Mouse (Mus musculus) embryonic facial prominence, embryonic 12.5 days (tissue): ENCODE measurements around the gene Chchd6. TPM values are rescaled to one million over a fixed set of nuclear protein-coding genes. Genes with fewer than 3 reads are reported as not detected.

ENCODE experiments used
- ATAC-seq: fragments of 200-750 bp; cut with Nextera tagmentation; 2 replicates; pipeline ENCODE4 v1.8.0; 2017; ENCODE audit not compliant: insufficient number of reproducible peaks, insufficient read depth, low FRiP score, low TSS enrichment
- H3K27ac ChIP-seq: fragments of 300-500 bp; sonication (generic); 2 replicates; pipeline ENCODE4 v1.5.1; 2016; ENCODE audit warnings: mild to moderate bottlenecking
- H3K27me3 ChIP-seq: fragments of 300-500 bp; sonication (generic); 2 replicates; pipeline ENCODE4 v1.6.1; 2016; ENCODE audit warnings: mild to moderate bottlenecking, moderate library complexity
- H3K36me3 ChIP-seq: fragments of 300-500 bp; sonication (generic); 2 replicates; pipeline ENCODE4 v1.6.1; 2016; ENCODE audit warnings: mild to moderate bottlenecking
- H3K4me1 ChIP-seq: fragments of 300-500 bp; sonication (generic); 2 replicates; pipeline ENCODE4 v1.6.1; 2016
- H3K4me2 ChIP-seq: fragments of 300-500 bp; sonication (generic); replicated peaks from 2 replicates; pipeline ENCODE4 v1.6.1; 2016; ENCODE audit warnings: mild to moderate bottlenecking, moderate library complexity
- H3K4me3 ChIP-seq: fragments of 300-500 bp; sonication (generic); 2 replicates; pipeline ENCODE4 v1.5.1; 2016; ENCODE audit warnings: mild to moderate bottlenecking
- H3K9ac ChIP-seq: fragments of 300-500 bp; sonication (generic); 2 replicates; pipeline ENCODE4 v1.6.1; 2016; ENCODE audit warnings: mild to moderate bottlenecking, moderate library complexity
- H3K9me3 ChIP-seq: fragments of 300-500 bp; sonication (generic); 2 replicates; pipeline ENCODE4 v1.6.1; 2016; ENCODE audit warnings: mild to moderate bottlenecking, moderate library complexity
- WGBS: fragments of 180-500 bp; shearing (Covaris S2); methylation state at CpG from one replicate; pipeline ENCODE4 v1.1.7; 2016; 5-methylcytosine and 5-hydroxymethylcytosine counted together
- polyA plus RNA-seq: library from polyadenylated mRNA; unstranded; fragments of >200 nt; fragmentation: Nextera tagmentation; extraction: Ambion mirVana; gene quantifications from 2 replicates; pipeline ENCODE4 v1.2.1, GENCODE M21; 2016

The Chchd6 gene
- polyA plus RNA-seq, 1 experiment from 2014 or later, result 55.9 TPM

GRCm38 (mm10) chr6:89498764-89499516 lies 96.5 kb downstream of the Chchd6 start:
- no peaks in the 10 kb centered on the region for H3K36me3 ChIP-seq
- H3K4me2 ChIP-seq, result no peak overlapping the region
- H3K4me1 ChIP-seq, result no peaks in the 10 kb centered on the region
- WGBS, result 56% methylated on average over 6 of the region's 6 CpGs
- no peak overlapping the region for H3K9ac ChIP-seq
- no peak overlapping the region for H3K4me3 ChIP-seq
- H3K27ac ChIP-seq, result no peak overlapping the region
- H3K9me3 ChIP-seq, result no peaks in the 10 kb centered on the region
- ATAC-seq, result no peak
- no peaks in the 10 kb centered on the region for H3K27me3 ChIP-seq

GRCm38 (mm10) chr6:89496916-89497315 lies 98.5 kb downstream of the Chchd6 start:
- no peaks in the 10 kb centered on the region for H3K27me3 ChIP-seq
- H3K4me1 ChIP-seq, result no peaks in the 10 kb centered on the region
- H3K27ac ChIP-seq, result no peak overlapping the region
- no peak for ATAC-seq
- H3K36me3 ChIP-seq, result no peaks in the 10 kb centered on the region
- no peaks in the 10 kb centered on the region for H3K9me3 ChIP-seq
- H3K9ac ChIP-seq, result no peak overlapping the region
- no peak overlapping the region for H3K4me2 ChIP-seq
- 80% methylated on average over 1 of the region's 1 CpGs for WGBS
- no peak overlapping the region for H3K4me3 ChIP-seq

- Histone ChIP-seq H3K27me3 (no peaks in the 10 kb centered on the region), H3K9me3 (no peaks in the 10 kb centered on the region), H3K27ac (no peak overlapping the region), H3K36me3 (no peaks in the 10 kb centered on the region), H3K9ac (no peak overlapping the region), H3K4me1 (no peaks in the 10 kb centered on the region), H3K4me2 (no peak overlapping the region), H3K4me3 (no peak overlapping the region)
- no peak for ATAC-seq
- WGBS, result 80% methylated on average over 4 of the region's 4 CpGs
These were observed 103.1 kb downstream of the Chchd6 start for GRCm38 (mm10) chr6:89492368-89492767.

- 93% methylated on average over 3 of the region's 3 CpGs for WGBS
These were observed 105.1 kb downstream of the Chchd6 start for GRCm38 (mm10) chr6:89490369-89490768.

GRCm38 (mm10) chr6:89489533-89489932 lies 105.9 kb downstream of the Chchd6 start:
- no peak overlapping the region for H3K9ac ChIP-seq
- H3K27ac ChIP-seq, result no peak overlapping the region
- 83% methylated on average over 1 of the region's 1 CpGs for WGBS
- no peaks in the 10 kb centered on the region for H3K36me3 ChIP-seq
- H3K27me3 ChIP-seq, result no peaks in the 10 kb centered on the region
- ATAC-seq, result no peak
- no peak overlapping the region for H3K4me2 ChIP-seq
- H3K9me3 ChIP-seq, result no peaks in the 10 kb centered on the region
- H3K4me3 ChIP-seq, result no peak overlapping the region
- no peaks in the 10 kb centered on the region for H3K4me1 ChIP-seq

More at GRCm38 (mm10) chr6:89490369-89490768, 105.1 kb downstream of the Chchd6 start:
- Histone ChIP-seq H3K36me3 (no peaks in the 10 kb centered on the region), H3K27ac (no peak overlapping the region), H3K4me2 (no peak overlapping the region), H3K4me3 (no peak overlapping the region), H3K9me3 (no peaks in the 10 kb centered on the region), H3K27me3 (no peaks in the 10 kb centered on the region), H3K4me1 (no peaks in the 10 kb centered on the region), H3K9ac (no peak overlapping the region)
- ATAC-seq, result no peak

- no peaks in the 10 kb centered on the region for H3K4me1 ChIP-seq
- 72% methylated on average over 4 of the region's 4 CpGs for WGBS
These were observed 109.4 kb downstream of the Chchd6 start for GRCm38 (mm10) chr6:89486055-89486454.

GRCm38 (mm10) chr6:89481192-89481591 lies 114.3 kb downstream of the Chchd6 start:
- H3K27me3 ChIP-seq, result no peaks in the 10 kb centered on the region
- H3K9ac ChIP-seq, result no peak overlapping the region
- no peak overlapping the region for H3K4me2 ChIP-seq
- H3K9me3 ChIP-seq, result no peaks in the 10 kb centered on the region
- H3K27ac ChIP-seq, result no peak overlapping the region
- no peak overlapping the region for H3K4me3 ChIP-seq
- no peaks in the 10 kb centered on the region for H3K4me1 ChIP-seq
- 84% methylated on average over 4 of the region's 4 CpGs for WGBS
- ATAC-seq, result no peak
- H3K36me3 ChIP-seq, result no peaks in the 10 kb centered on the region

More at GRCm38 (mm10) chr6:89486055-89486454, 109.4 kb downstream of the Chchd6 start:
- no peak overlapping the region for H3K27ac ChIP-seq
- H3K9me3 ChIP-seq, result no peaks in the 10 kb centered on the region
- no peaks in the 10 kb centered on the region for H3K36me3 ChIP-seq
- H3K9ac ChIP-seq, result no peak overlapping the region
- no peak for ATAC-seq
- H3K4me3 ChIP-seq, result no peak overlapping the region
- no peak overlapping the region for H3K4me2 ChIP-seq
- H3K27me3 ChIP-seq, result no peaks in the 10 kb centered on the region

- no peak overlapping the region for H3K4me2 ChIP-seq
- no peak overlapping the region for H3K9ac ChIP-seq
- no peak overlapping the region for H3K27ac ChIP-seq
- H3K27me3 ChIP-seq, result no peaks in the 10 kb centered on the region
- H3K36me3 ChIP-seq, result no peaks in the 10 kb centered on the region
- ATAC-seq, result no peak
- no peaks in the 10 kb centered on the region for H3K9me3 ChIP-seq
- H3K4me1 ChIP-seq, result no peaks in the 10 kb centered on the region
- H3K4me3 ChIP-seq, result no peak overlapping the region
These were observed 127.5 kb downstream of the Chchd6 start for GRCm38 (mm10) chr6:89467908-89468307.

- Histone ChIP-seq H3K36me3 (no peaks in the 10 kb centered on the region), H3K27me3 (no peaks in the 10 kb centered on the region), H3K4me1 (no peaks in the 10 kb centered on the region), H3K27ac (no peak overlapping the region), H3K9ac (no peak overlapping the region), H3K4me3 (no peak overlapping the region), H3K4me2 (no peak overlapping the region), H3K9me3 (no peaks in the 10 kb centered on the region)
- 81% methylated on average over 9 of the region's 9 CpGs for WGBS
- no peak for ATAC-seq
These were observed 128.2 kb downstream of the Chchd6 start for GRCm38 (mm10) chr6:89467290-89467689.

- no peak for ATAC-seq
- WGBS, result 74% methylated on average over 3 of the region's 3 CpGs
- no peak overlapping the region for H3K27ac ChIP-seq
- H3K4me3 ChIP-seq, result no peak overlapping the region
- H3K9ac ChIP-seq, result no peak overlapping the region
- H3K27me3 ChIP-seq, result no peaks in the 10 kb centered on the region
- no peaks in the 10 kb centered on the region for H3K9me3 ChIP-seq
- no peaks in the 10 kb centered on the region for H3K4me1 ChIP-seq
- H3K36me3 ChIP-seq, result no peaks in the 10 kb centered on the region
- H3K4me2 ChIP-seq, result no peak overlapping the region
These were observed 128.6 kb downstream of the Chchd6 start for GRCm38 (mm10) chr6:89466875-89467274.

- no peaks in the 10 kb centered on the region for H3K27me3 ChIP-seq
- no peaks in the 10 kb centered on the region for H3K4me1 ChIP-seq
- no peak overlapping the region for H3K27ac ChIP-seq
- no peak overlapping the region for H3K4me2 ChIP-seq
- H3K9me3 ChIP-seq, result no peaks in the 10 kb centered on the region
- ATAC-seq, result no peak
- 77% methylated on average over 12 of the region's 12 CpGs for WGBS
- H3K9ac ChIP-seq, result no peak overlapping the region
- no peak overlapping the region for H3K4me3 ChIP-seq
- H3K36me3 ChIP-seq, result no peaks in the 10 kb centered on the region
These were observed 129.3 kb downstream of the Chchd6 start for GRCm38 (mm10) chr6:89466053-89466708.

- ATAC-seq, result no peak
- Histone ChIP-seq H3K4me3 (no peak overlapping the region), H3K27ac (no peak overlapping the region), H3K4me2 (no peak overlapping the region), H3K9me3 (no peaks in the 10 kb centered on the region), H3K4me1 (no peaks in the 10 kb centered on the region), H3K27me3 (no peaks in the 10 kb centered on the region; the same call in 1 of the 2 replicates), H3K9ac (no peak overlapping the region), H3K36me3 (no peaks in the 10 kb centered on the region)
- 85% methylated on average over 2 of the region's 2 CpGs for WGBS
These were observed 133.2 kb downstream of the Chchd6 start for GRCm38 (mm10) chr6:89462223-89462760.
